Mouse (Mus musculus) olfactory bulb, adult 2 months (tissue): Measurements from ENCODE around the gene Scgb1b11. TPM values are rescaled to one million over a fixed set of nuclear protein-coding genes. Genes with fewer than 3 reads are reported as not detected.
"Not testable (repeated sequence)": the region's sequence is repeated elsewhere in the genome, so short reads cannot be mapped to it uniquely, and the experiment has no call there.

ENCODE experiments used
- H3K27ac ChIP-seq: fragments of 200-500 bp; 2 replicates; pipeline ENCODE4 v1.5.1; 2012; ENCODE audit warnings: low read depth, low read length; ENCODE audit not compliant: insufficient read depth
- H3K4me1 ChIP-seq: fragments of 200-500 bp; 2 replicates; pipeline ENCODE4 v1.6.1; 2012; ENCODE audit warnings: low read length; ENCODE audit not compliant: control insufficient read depth, insufficient read depth
- H3K4me3 ChIP-seq: fragments of 200-500 bp; 2 replicates; pipeline ENCODE4 v1.5.1; 2012; ENCODE audit warnings: mild to moderate bottlenecking, low read depth, low read length, moderate library complexity; ENCODE audit not compliant: insufficient read depth
- WGBS: fragments of 180-500 bp; shearing (Covaris S2); methylation state at CpG from one replicate; pipeline ENCODE4 v1.1.7; 2018; 5-methylcytosine and 5-hydroxymethylcytosine counted together
- polyA plus RNA-seq: library from polyadenylated mRNA; stranded (reverse); fragments of >200 nt; gene quantifications from 2 replicates; pipeline ENCODE4 v1.2.4, GENCODE M21; 2012; ENCODE audit warnings: low replicate concordance; ENCODE audit not compliant: missing spikeins, insufficient read depth, insufficient read length

The Scgb1b11 gene
- not detected in 2 replicates for polyA plus RNA-seq

GRCm38 (mm10) chr7:32222540-32222939 is at the start of gene Scgb1b11:
TSS of gene Scgb1b11 (plus strand) at chr7:32222840.
- no CpG with 5 or more reads among the region's 2 CpGs for WGBS
- H3K4me1 ChIP-seq, H3K4me3 ChIP-seq, H3K27ac ChIP-seq: not testable (repeated sequence)

- not testable (repeated sequence) for H3K4me3 ChIP-seq, H3K4me1 ChIP-seq, H3K27ac ChIP-seq
- 86% methylated on average over 2 of the region's 2 CpGs for WGBS
Observed at GRCm38 (mm10) chr7:32211045-32211444, 11.6 kb upstream of the Scgb1b11 start, which contains the start of gene Scgb2b11. TSS of gene Scgb2b11 (minus strand) at chr7:32211145.

Other genes starting within 250 kb of the Scgb1b11 start
- gene Scgb1b10, start 122.0 kb upstream of the Scgb1b11 start, polyA plus RNA-seq = not detected in 2 replicates
- not detected in 2 replicates for gene Scgb2b11, start 11.7 kb upstream of the Scgb1b11 start, polyA plus RNA-seq
- gene Scgb2b12, start 104.4 kb downstream of the Scgb1b11 start, polyA plus RNA-seq = not detected in 2 replicates
- gene Scgb1b12, start 111.3 kb downstream of the Scgb1b11 start, polyA plus RNA-seq = not detected in 2 replicates
- not detected in 2 replicates for gene Scgb1b29, start 218.7 kb downstream of the Scgb1b11 start, polyA plus RNA-seq